Mouse (Mus musculus) testis, adult 2 months (tissue): Measurements from ENCODE around the gene Hnrnpa2b1.

Experiments
- CTCF ChIP-seq: fragments of 200-500 bp; IDR thresholded peaks from 2 replicates; pipeline ENCODE4 v1.5.1; 2012; ENCODE audit warnings: low read depth, mild to moderate bottlenecking, inconsistent platforms, low read length, moderate library complexity; ENCODE audit not compliant: control insufficient read depth, insufficient read depth, insufficient replicate concordance
- POLR2A ChIP-seq: fragments of 200-500 bp; IDR thresholded peaks from 2 replicates; pipeline ENCODE4 v1.6.1; 2012; ENCODE audit warnings: low read depth, mild to moderate bottlenecking, inconsistent platforms, low read length, moderate library complexity; ENCODE audit not compliant: control insufficient read depth

DNA sequence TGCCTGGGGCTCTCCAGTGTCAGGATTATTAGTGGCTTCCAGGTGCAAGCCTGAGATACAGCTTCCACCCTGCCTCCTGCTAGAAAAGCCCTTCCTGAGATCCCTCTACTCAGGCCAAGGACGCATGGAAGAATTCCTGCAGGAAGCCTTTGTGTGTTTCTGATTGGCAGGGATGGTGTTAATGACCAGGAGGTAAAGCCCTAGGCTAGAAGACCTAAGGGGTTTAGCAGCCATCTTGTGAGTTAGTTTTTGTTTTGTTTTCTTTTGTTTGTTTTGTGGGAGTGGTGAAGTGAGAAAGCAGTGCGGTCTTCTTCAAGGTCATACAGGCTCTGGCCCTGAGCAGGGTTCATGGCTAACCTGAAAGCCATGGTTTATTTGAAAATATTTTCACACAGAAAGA lies 37.9 kb upstream of the Hnrnpa2b1 start:
- no peak for TF ChIP-seq CTCF
- no peak for TF ChIP-seq POLR2A
